In the genomic region with DNA sequence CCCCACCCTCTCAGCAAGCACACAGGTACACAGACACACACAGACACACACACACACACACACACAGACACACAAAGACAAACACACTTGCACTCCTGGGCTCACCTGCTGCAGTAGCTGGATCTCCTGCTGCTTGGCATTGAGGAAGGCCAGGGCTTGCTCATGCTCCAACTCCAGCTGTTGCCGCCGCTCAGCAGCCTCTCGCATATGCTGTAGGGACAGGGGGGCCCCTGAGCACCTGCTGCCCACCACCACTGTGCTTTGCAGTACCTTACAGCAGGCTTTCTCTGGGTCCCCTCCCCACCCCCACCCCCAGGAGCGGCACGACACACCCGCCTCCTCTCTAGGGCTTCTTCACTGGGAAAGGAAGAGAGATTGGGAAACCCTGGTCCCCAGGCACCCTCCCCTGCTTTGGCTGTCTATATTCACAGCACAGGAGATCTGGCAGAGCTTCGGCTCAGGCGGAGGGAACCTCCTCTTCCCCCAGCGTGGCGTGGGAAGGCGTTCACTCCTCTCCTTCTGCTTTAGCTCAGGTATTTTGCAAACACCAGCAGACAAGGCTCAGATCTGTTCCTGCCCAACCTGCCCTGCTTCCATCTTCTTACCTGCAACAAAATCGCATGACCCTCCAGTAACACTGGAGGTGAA, we compare ENCODE assay signal across 11 mouse cellular contexts.
DNase-seq lines count a peak whose midpoint lies in the region; ATAC-seq and TF ChIP-seq lines count a peak whose summit lies in the region.
"Had no signal": no experiment of that assay in that cellular context is flagged by ENCODE, and none has a peak within 500 bp of the region (broad histone marks: within the 10 kb centered on the region; RNA-seq: fewer than 3 reads in every experiment).

No protein-coding gene starts in this region.

- H3K27ac ChIP-seq in cortical plate, adult 2 months (ENCODE audit: insufficient read depth, low read length): peak overlapping the region; percentile 20; the same call in 1 of the 2 replicates
- no peak overlapping the region for H3K27ac ChIP-seq in intestine, embryonic 16.5 days (ENCODE audit: low read length)
- H3K27ac ChIP-seq: forebrain, embryonic 12.5 days; liver, embryonic 13.5 days; neural tube, embryonic 13.5 days had no signal

- H3K4me3 ChIP-seq in cortical plate, adult 2 months (ENCODE audit: insufficient read depth, low read length): peak overlapping the region; percentile 49
- H3K4me3 ChIP-seq in intestine, embryonic 16.5 days (ENCODE audit: low read length): no peak overlapping the region
- H3K4me3 ChIP-seq: forebrain, embryonic 12.5 days; liver, embryonic 13.5 days; neural tube, embryonic 13.5 days had no signal

- peak; percentile 62; the same call in 1 of the 2 replicates for TF ChIP-seq POLR2A in cortical plate, adult 2 months (IDR thresholded peaks at IDR 0.05; ENCODE audit: extremely low read depth, insufficient read depth, low read length)

- TF ChIP-seq CTCF in cortical plate, adult 2 months (IDR thresholded peaks at IDR 0.05; ENCODE audit: extremely low read depth, insufficient read depth, low read length): no peak

- H3K9ac ChIP-seq in intestine, embryonic 16.5 days (ENCODE audit: low read depth, low read length): no peak overlapping the region
- H3K9ac ChIP-seq: forebrain, embryonic 12.5 days; liver, embryonic 13.5 days; neural tube, embryonic 13.5 days had no signal

- no peak for ATAC-seq in intestine, embryonic 16.5 days

- peaks cover 17% of the 10 kb centered on the region for H3K4me1 ChIP-seq in cortical plate, adult 2 months (ENCODE audit: control insufficient read depth, insufficient read depth, low read length)
- H3K4me1 ChIP-seq in intestine, embryonic 16.5 days (ENCODE audit: control insufficient read depth, insufficient read depth, low read length): no peaks in the 10 kb centered on the region
- H3K4me1 ChIP-seq: liver, embryonic 13.5 days had no signal

- WGBS in intestine, embryonic 16.5 days: 49% methylated on average over 12 of the region's 12 CpGs

- H3K9me3 ChIP-seq in intestine, embryonic 16.5 days (ENCODE audit: control insufficient read depth, low read length): no peaks in the 10 kb centered on the region
- H3K9me3 ChIP-seq: forebrain, embryonic 12.5 days; liver, embryonic 13.5 days; neural tube, embryonic 13.5 days had no signal

- peak; percentile 67 for DNase-seq in layer of hippocampus, adult 11-12 months (ENCODE audit: low spot score)
- no peak for DNase-seq in layer of hippocampus, postnatal 25 days (ENCODE audit: extremely low spot score in 1 of 2, low spot score in 1 of 2)
- peak; percentile 67 for DNase-seq in layer of hippocampus, adult 8-10 months (ENCODE audit: low spot score in 2 of 2)
- peak; percentile 76 to 84 for DNase-seq in right cerebral cortex, adult 2 months (ENCODE audit: low spot score in 2 of 2)
- DNase-seq in thymus, adult 18-20 months: no peak
- DNase-seq: heart, adult 18-20 months; liver, embryonic 13.5 days had no signal

- no peaks in the 10 kb centered on the region for H3K27me3 ChIP-seq in intestine, embryonic 16.5 days (replicated peaks; ENCODE audit: control insufficient read depth, insufficient read depth, low read length)
- H3K27me3 ChIP-seq: forebrain, embryonic 12.5 days; liver, embryonic 13.5 days; neural tube, embryonic 13.5 days had no signal

- H3K36me3 ChIP-seq in intestine, embryonic 16.5 days (ENCODE audit: control insufficient read depth, insufficient read depth, low read length): no peaks in the 10 kb centered on the region
- H3K36me3 ChIP-seq: forebrain, embryonic 12.5 days; liver, embryonic 13.5 days; neural tube, embryonic 13.5 days had no signal

- no peak overlapping the region for H3K4me2 ChIP-seq in intestine, embryonic 16.5 days (ENCODE audit: low read depth, low read length)
- H3K4me2 ChIP-seq: forebrain, embryonic 12.5 days; liver, embryonic 13.5 days; neural tube, embryonic 13.5 days had no signal

Comparison
In these comparisons a context has a peak if more than half of its experiments do, and no peak if none do; other contexts are left out.
1. DNase-seq: peak in layer of hippocampus, adult 11-12 months (single experiment), layer of hippocampus, adult 8-10 months (2 of 2) and right cerebral cortex, adult 2 months (2 of 2); none in layer of hippocampus, postnatal 25 days (0 of 2) and thymus, adult 18-20 months (0 of 2).